Mouse (Mus musculus) spleen, adult 18-20 months (tissue): ENCODE results near the gene Lcp2.

ENCODE experiments used
- DNase-seq, 2 experiments: peaks; one replicate each; pipeline ENCODE4 v3.0.0; 2022; ENCODE audit warnings: mixed read lengths in 2 of 2

Gene Lcp2

DNA sequence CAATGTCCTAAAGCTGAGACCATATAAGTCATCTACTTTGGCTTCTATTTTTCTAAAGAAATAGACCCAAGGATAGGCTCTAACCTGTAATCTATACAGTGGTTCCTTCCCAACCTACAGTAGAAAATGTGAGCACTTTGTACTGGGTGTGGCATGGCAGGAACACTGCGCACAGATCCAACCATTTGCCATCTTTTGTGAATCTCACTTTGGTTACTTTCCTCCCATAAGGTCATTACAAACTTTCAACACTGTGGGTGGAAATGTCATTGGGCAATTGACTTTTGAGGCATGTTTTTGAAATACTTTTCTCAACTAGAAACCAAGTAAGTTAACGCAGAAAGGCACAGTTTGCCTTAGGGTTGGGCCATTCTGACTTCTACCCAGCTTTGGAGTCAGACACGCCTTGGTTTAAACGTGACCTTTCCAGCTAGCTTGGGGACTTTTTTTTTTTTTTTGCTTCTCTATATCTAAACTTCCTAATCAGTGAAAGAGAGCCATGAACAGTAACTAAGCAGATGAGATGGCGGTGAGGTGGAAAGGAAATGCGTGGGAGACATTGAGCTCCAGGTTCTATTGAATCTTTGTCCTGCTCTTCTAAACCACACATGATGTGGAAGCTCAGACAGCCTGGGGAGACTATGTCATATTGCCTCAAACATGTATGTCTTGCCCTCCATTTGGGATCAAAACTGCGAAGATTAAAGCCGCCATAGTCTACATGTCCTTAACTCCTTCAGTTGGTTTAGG lies 1.8 kb downstream of the Lcp2 start:
- no peak for DNase-seq

- no peak for DNase-seq
These were observed 2.3 kb downstream of the Lcp2 start for GRCm38 (mm10) chr11:34049125-34049379.

- no peak for DNase-seq
These were observed 3.3 kb downstream of the Lcp2 start for GRCm38 (mm10) chr11:34050063-34050462.

GRCm38 (mm10) chr11:34050643-34051042 lies 3.9 kb downstream of the Lcp2 start:
- no peak for DNase-seq

GRCm38 (mm10) chr11:34053031-34053818 lies 6.5 kb downstream of the Lcp2 start:
- no peak for DNase-seq

DNA sequence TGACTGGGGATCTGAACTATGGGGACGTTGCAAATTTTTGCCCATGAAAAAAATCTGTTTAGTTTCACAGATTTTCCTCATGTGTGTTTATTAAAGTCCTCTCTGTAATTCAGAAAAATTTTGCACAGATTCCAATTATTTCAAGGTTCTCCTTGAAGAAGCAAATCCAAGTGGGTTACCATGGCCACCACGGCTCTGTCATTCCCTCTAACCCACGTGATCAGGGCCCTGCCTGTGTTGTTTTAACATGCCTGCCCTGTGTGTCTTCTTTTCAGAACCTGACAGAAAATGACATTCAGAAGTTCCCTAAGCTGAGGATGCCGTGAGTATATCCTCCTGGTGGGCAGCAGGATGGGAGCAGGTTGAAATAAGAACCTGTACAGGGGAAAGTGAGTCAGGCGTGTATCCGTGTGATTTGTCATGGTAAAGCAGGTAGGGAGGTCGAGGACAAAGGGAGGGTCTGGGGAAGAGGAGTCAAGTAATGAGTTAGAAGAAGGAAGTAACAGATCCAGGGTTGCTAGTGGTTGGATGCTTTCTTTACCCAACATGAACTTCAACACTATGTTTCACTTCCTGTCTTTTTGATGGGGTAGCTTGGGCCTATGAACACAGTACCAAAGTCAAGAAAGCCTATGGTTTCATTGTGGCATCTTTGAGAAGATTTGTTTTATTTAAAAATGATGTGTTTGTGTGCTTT lies 7.5 kb downstream of the Lcp2 start:
- DNase-seq, result no peak

GRCm38 (mm10) chr11:34056715-34057114 lies 10.0 kb downstream of the Lcp2 start:
- no peak for DNase-seq

DNA sequence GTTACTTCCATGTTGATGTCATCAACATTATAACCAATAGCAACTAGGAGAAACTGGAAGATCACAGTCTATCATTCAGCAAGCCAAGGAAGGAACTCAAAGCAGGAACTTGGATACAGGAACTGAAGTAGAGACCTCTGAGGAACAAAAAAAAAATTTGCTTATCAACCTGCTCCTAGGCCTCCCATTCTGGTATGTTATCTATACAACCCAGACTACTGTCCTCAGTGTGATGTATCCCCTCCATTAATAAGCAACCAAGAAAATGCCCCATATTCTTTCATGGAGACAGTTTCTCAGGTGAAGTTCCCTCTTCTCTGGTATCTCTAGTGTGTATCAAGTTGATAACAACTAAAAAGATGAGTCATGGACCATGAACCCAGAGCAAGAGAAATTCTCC lies 11.6 kb downstream of the Lcp2 start:
- DNase-seq, result no peak

DNA sequence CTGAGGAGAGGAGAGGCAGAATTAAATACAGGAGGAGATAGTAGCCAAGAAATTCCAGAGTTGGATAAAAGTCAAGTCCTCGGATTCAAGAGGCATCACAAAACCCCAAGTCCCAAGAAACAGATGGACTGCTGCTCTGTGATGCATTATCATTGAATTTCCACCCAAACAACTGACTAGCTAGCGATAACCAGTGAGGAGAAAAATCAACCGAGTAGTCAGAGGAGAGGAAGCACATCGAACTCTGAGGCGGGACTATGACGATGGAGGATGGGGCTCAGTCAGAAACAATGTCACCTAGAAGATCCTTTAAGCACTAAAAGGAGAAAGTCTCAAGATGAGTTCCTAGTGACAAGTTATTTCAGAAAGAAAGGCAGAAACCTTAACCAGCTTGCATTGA lies 12.2 kb downstream of the Lcp2 start:
- DNase-seq, result no peak

GRCm38 (mm10) chr11:34061740-34062139 lies 15.0 kb downstream of the Lcp2 start:
- no peak for DNase-seq

DNA sequence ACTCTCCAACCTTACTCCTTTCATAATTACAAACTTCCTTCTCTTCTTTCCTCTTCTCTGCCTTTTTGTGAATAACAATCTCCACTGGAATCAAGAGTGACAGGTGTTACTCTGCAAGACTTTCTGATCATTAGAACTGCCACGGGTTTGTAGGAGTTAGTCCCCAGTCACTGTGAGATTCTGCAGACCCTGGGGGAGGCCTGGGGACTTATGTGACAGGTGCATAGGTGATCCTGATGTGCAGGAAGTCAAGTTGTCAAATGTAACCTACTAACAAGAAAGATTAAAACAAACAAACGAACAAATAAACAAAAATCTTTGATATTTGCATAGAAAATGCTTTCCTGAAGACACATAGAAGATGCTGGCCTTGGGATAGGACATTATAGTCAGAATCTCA lies 16.5 kb downstream of the Lcp2 start:
- DNase-seq, result no peak

- peak; percentile 27 to 38 for DNase-seq
These were observed 17.2 kb downstream of the Lcp2 start for GRCm38 (mm10) chr11:34063702-34064485.

- no peak for DNase-seq
These were observed 23.9 kb downstream of the Lcp2 start for GRCm38 (mm10) chr11:34070596-34070995.

- no peak for DNase-seq
These were observed 25.6 kb downstream of the Lcp2 start for GRCm38 (mm10) chr11:34072309-34072708.

DNA sequence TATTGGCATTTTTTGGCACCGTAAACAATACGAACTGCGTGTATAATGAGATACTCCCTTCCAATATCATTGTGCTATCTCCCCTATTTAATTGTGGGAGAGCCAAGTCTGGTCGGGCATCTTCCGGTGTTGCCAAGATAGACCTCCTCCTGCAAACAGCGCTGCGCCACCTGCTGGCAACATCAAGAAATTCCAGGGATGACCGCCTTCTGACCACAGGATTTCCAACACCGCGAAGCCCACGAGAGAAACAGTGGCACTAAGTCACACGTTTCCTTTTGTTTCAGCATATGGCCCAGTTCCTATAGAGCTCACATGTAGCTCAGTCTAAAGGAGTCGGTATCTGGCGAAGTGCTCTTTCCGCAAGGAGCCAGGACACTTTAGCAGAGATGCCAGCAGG lies 27.1 kb downstream of the Lcp2 start:
- peak; percentile 17 to 58 for DNase-seq

DNA sequence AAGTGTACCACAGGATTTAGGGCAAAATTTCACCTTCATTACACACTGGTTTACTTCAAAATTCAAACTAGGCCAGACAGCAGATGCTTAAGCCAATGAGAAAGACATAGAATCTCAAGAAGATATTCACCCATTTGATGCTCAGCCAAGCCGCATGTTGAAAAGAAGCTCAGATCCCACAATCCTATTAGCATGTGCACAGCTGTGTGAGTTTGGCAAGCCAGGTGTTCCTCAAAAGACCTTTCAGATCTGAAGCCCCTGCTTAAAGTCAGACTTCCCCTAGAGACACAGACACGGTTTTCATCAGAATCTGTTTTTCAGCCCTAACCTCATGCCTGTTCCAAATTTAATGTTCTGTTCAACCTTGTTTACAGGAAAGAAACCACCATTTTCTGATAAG lies 31.1 kb downstream of the Lcp2 start:
- DNase-seq, result no peak

DNA sequence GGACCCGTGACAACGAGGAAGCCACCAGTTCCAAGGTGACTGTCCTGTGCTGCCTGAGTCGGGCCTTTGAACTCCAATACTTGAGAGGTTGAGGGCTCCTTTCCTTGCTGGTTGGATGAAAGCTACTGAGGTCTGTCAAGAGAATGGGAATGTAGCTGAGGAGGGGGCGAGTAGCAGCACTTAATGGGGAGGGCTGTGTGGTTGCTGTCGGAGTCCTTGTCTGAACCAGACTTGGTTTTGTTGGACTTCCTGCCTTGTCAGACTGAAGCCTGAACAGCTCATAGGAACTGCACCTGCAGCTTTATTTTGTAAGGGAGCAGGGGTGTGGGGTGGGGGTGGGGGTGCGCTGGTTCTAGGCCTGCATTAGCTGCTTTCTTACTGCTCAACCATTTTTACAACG lies 31.9 kb downstream of the Lcp2 start:
- DNase-seq, result no peak

DNA sequence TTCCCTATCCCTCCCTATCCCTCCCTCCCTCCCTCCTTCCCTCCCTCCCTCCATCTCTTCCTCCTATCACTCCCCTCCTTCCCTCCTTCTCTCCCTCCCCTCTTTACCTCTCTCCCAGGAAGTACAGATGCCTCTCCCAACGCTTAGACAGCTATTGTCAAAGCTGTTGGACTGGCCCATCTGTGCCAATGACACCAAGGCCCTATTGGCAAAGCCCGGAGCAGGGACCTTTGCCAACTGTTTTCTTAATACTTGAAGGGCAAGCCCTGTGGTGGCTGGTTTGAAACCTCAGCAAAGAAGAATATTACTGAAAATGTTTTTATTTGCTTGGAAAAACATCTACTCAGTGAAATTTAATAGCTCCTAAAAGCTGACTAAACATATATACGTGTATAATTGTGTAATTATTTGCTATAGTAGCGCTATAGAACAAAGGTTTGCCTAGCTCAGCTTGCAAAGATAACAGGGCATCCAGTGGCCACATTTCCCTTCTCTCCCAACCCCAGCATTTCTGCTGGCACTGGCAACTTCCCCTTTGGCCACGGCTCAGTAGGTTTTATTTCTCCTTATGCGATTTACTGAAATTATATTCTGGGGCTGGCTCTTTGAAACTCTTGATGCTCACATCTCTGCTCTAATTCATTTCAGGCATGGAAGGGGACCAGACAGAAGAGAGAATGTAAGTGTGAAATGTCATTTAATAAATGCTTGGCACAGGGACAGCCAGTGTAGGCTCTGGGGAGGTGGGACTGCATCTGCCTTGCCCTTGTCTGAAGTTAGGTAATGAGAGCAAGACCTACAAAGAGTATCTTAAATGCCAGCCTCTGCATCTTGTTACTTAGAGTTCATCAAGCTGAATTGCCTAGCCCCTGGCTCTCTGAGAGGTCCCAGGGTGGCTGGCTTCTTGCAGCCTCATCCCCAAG lies 33.1 kb downstream of the Lcp2 start:
- DNase-seq, result no peak

GRCm38 (mm10) chr11:34083795-34084194 lies 37.1 kb downstream of the Lcp2 start:
- no peak for DNase-seq

DNA sequence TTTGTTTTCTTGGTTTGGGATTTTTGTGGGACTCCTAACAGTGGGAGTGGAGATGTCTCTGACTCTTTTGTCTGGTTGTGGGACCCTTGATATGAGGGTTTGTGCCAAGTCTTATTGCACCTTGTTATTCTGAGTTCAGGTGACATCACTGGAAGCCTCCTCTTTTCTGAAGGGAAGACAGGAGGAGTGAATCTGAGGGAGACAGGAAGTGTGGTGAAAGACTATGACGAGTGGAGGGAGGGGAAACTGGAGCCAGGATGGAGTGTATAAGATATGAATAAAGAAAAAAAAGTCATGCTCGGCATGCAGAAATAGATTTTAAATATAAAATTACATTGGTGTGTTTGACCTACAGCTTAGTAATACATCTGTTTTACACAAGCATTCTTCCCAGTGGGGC lies 37.9 kb downstream of the Lcp2 start:
- DNase-seq, result no peak

DNA sequence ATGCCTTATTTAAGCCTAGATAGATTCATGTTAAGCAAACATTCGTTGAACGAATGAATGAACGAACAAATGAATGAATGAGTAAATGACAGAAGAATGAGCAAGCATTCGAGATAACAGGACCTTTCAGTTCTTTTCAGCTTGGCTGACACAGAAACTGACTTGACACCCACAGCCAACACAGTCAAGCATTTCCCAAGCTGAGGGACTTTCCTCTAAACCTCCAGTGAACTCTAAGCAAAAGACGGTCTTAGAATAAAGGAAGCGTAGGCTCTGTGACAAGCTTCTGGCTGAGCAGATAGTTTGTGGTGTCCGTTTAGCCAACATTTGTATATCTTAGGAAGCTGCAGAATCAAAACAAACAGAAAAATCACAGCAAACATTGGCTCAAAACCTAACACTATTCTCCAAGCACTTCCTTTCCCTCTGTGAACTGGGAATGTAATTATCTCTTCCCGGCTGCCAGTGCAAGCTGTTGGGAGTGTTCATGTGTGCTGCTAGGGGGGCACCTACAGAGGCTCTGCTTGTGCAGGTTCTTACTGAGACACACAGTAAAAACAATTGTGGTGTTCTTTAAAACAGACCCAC lies 39.5 kb downstream of the Lcp2 start:
- no peak for DNase-seq

- no peak for DNase-seq
These were observed 40.3 kb downstream of the Lcp2 start for GRCm38 (mm10) chr11:34087064-34087463.
